Mouse (Mus musculus): ENCODE measurements at regions not wholly inside any gene's neighbourhood (a gene's known extent, or its start where the extent isn't known, plus 50 kb on each side); places are given as distances from the start of the nearest gene placed in this dataset.

GRCm38 (mm10) chr12:79950579-79951112 is 162.2 kb downstream of the Zfp36l1 start:
- in situ Hi-C loops (cut with MboI; ENCODE audit: unreplicated experiment in 2 of 2): loop anchor here in 1 of 2 experiments (25.0 kb wide), 2 partner anchors 113 to 588 kb away; no protein-coding TSS in a partner anchor

GRCm38 (mm10) chr12:79949101-79949824 is 163.6 kb downstream of the Zfp36l1 start:
- in situ Hi-C loops (cut with MboI; ENCODE audit: unreplicated experiment in 2 of 2): no loop called here

- in situ Hi-C loops (cut with MboI; ENCODE audit: unreplicated experiment in 2 of 2): no loop called here
These were observed 165.2 kb downstream of the Zfp36l1 start for GRCm38 (mm10) chr12:79947574-79947973.

- in situ Hi-C loops (cut with MboI; ENCODE audit: unreplicated experiment in 2 of 2): no loop called here
These were observed 166.0 kb downstream of the Zfp36l1 start for GRCm38 (mm10) chr12:79946777-79947176.

GRCm38 (mm10) chr12:79945899-79946298 is 166.9 kb downstream of the Zfp36l1 start:
- in situ Hi-C loops (cut with MboI; ENCODE audit: unreplicated experiment in 2 of 2): no loop called here

- in situ Hi-C loops (cut with MboI; ENCODE audit: unreplicated experiment in 2 of 2): no loop called here
These were observed 167.9 kb downstream of the Zfp36l1 start for GRCm38 (mm10) chr12:79944714-79945493.

- in situ Hi-C loops (cut with MboI; ENCODE audit: unreplicated experiment in 2 of 2): no loop called here
These were observed 168.7 kb downstream of the Zfp36l1 start for GRCm38 (mm10) chr12:79944090-79944489.

GRCm38 (mm10) chr12:79942563-79943131 is 170.2 kb downstream of the Zfp36l1 start:
- in situ Hi-C loops (cut with MboI; ENCODE audit: unreplicated experiment in 2 of 2): no loop called here

- in situ Hi-C loops (cut with MboI; ENCODE audit: unreplicated experiment in 2 of 2): no loop called here
These were observed 171.0 kb downstream of the Zfp36l1 start for GRCm38 (mm10) chr12:79941828-79942227.

- in situ Hi-C loops (cut with MboI; ENCODE audit: unreplicated experiment in 2 of 2): no loop called here
These were observed 173.4 kb downstream of the Zfp36l1 start for GRCm38 (mm10) chr12:79939436-79939835.

- in situ Hi-C loops (cut with MboI; ENCODE audit: unreplicated experiment in 2 of 2): no loop called here
These were observed 174.9 kb downstream of the Zfp36l1 start for GRCm38 (mm10) chr12:79937876-79938275.

- in situ Hi-C loops (cut with MboI; ENCODE audit: unreplicated experiment in 2 of 2): no loop called here
These were observed 176.1 kb downstream of the Zfp36l1 start for GRCm38 (mm10) chr12:79936698-79937097.

- in situ Hi-C loops (cut with MboI; ENCODE audit: unreplicated experiment in 2 of 2): no loop called here
These were observed 178.7 kb downstream of the Zfp36l1 start for GRCm38 (mm10) chr12:79934091-79934490.

GRCm38 (mm10) chr12:79932905-79933304 is 179.9 kb downstream of the Zfp36l1 start:
- in situ Hi-C loops (cut with MboI; ENCODE audit: unreplicated experiment in 2 of 2): no loop called here

GRCm38 (mm10) chr12:79931455-79931854 is 181.4 kb downstream of the Zfp36l1 start:
- in situ Hi-C loops (cut with MboI; ENCODE audit: unreplicated experiment in 2 of 2): no loop called here

GRCm38 (mm10) chr12:79929846-79930245 is 183.0 kb downstream of the Zfp36l1 start:
- in situ Hi-C loops (cut with MboI; ENCODE audit: unreplicated experiment in 2 of 2): no loop called here

GRCm38 (mm10) chr12:79928739-79929380 is 184.0 kb downstream of the Zfp36l1 start:
- in situ Hi-C loops (cut with MboI; ENCODE audit: unreplicated experiment in 2 of 2): no loop called here

GRCm38 (mm10) chr12:79928298-79928697 is 184.5 kb downstream of the Zfp36l1 start:
- in situ Hi-C loops (cut with MboI; ENCODE audit: unreplicated experiment in 2 of 2): no loop called here

- in situ Hi-C loops (cut with MboI; ENCODE audit: unreplicated experiment in 2 of 2): no loop called here
These were observed 186.9 kb downstream of the Zfp36l1 start for GRCm38 (mm10) chr12:79925704-79926588.
